Mouse (Mus musculus) testis, adult 2 months (tissue): ENCODE measurements around the gene Icosl. TPM values are rescaled to one million over a fixed set of nuclear protein-coding genes. Genes with fewer than 3 reads are reported as not detected.

Experiments
- H3K27ac ChIP-seq: fragments of 200-500 bp; 2 replicates; pipeline ENCODE4 v1.5.1; 2012; ENCODE audit warnings: low read depth, low read length; ENCODE audit not compliant: control insufficient read depth, insufficient read depth
- H3K27me3 ChIP-seq: fragments of 200-500 bp; 2 replicates; pipeline ENCODE4 v1.6.1; 2012; ENCODE audit warnings: mild to moderate bottlenecking, low read length, moderate library complexity; ENCODE audit not compliant: control insufficient read depth, insufficient read depth
- H3K36me3 ChIP-seq: fragments of 200-500 bp; 2 replicates; pipeline ENCODE4 v1.6.1; 2012; ENCODE audit warnings: mild to moderate bottlenecking, low read length; ENCODE audit not compliant: control insufficient read depth, insufficient read depth
- H3K4me1 ChIP-seq: fragments of 200-500 bp; 2 replicates; pipeline ENCODE4 v1.6.1; 2012; ENCODE audit warnings: low read length; ENCODE audit not compliant: control insufficient read depth, insufficient read depth
- H3K4me3 ChIP-seq: fragments of 200-500 bp; 2 replicates; pipeline ENCODE4 v1.5.1; 2012; ENCODE audit warnings: low read depth, mild to moderate bottlenecking, low read length, moderate library complexity, mixed read lengths; ENCODE audit not compliant: control insufficient read depth
- CTCF ChIP-seq: fragments of 200-500 bp; IDR thresholded peaks from 2 replicates; pipeline ENCODE4 v1.5.1; 2012; ENCODE audit warnings: low read depth, mild to moderate bottlenecking, inconsistent platforms, low read length, moderate library complexity; ENCODE audit not compliant: control insufficient read depth, insufficient read depth, insufficient replicate concordance
- POLR2A ChIP-seq: fragments of 200-500 bp; IDR thresholded peaks from 2 replicates; pipeline ENCODE4 v1.6.1; 2012; ENCODE audit warnings: low read depth, mild to moderate bottlenecking, inconsistent platforms, low read length, moderate library complexity; ENCODE audit not compliant: control insufficient read depth
- polyA plus RNA-seq: library from polyadenylated mRNA; depleted of rRNA; stranded (reverse); fragments of >200 nt; gene quantifications from 2 replicates; pipeline ENCODE4 v1.2.3, GENCODE M21; 2012

Gene Icosl
- polyA plus RNA-seq, 1 experiment = 3.1 TPM

DNA sequence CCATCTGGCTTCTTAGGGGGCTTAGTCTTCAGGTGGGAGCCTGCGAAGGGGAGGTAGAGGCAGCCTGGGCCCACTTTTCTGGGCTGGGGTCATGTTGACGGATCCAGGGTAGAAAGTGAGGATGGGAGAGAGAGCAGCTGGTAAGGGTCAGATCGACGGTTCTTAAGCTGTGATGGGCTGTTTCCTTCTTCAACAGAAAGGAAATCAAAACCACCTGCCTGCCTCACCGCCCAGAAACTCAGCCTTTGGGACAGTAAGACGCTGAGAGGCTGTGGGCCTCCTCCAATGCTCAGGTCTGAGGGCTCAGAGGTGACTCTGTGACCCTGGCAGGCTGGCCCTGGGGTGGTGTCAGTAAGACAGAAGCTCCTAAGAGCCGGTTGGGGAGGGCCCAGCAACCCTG, 27.0 kb upstream of the Icosl start:
- H3K27me3 ChIP-seq = no peaks in the 10 kb centered on the region
- no peak overlapping the region for H3K27ac ChIP-seq
- H3K4me1 ChIP-seq = peaks cover 13% of the 10 kb centered on the region
- H3K36me3 ChIP-seq = no peaks in the 10 kb centered on the region
- TF ChIP-seq POLR2A (no peak), CTCF (no peak)
- H3K4me3 ChIP-seq = no peak overlapping the region

DNA sequence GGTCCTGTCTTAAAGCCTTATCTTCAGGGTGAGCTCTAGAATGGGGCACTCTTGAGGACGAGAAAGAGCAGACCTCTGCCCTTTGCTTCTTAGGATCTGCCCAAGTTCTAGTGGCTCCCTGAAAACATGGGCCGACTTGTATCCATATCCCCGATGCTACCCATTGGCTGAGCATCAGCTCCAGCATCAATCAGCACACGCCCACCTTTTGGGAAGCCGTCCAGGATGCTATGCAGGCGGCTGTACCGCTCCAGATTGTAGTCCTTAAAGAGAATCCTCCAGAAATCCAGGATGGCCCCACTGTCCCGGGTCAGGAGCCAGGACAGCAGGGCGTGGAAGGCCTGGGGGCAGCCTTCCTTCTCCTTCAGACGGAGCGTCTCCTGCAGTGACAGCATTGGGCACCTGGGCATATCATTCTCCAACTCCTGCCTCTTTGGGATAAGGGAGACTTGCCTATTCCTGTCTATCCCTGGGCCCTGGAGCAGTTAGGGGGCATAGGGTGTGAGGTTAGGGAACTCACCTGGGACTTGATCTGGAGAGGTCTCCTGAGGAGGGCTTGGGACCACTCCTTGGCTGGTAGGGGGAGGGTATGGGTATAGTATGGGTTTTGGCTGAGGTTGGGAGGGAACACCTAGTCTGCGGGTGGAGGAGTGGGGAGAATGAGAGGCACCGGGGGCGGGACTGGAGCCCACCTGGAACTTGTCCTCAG, 26.3 kb upstream of the Icosl start:
- Histone ChIP-seq H3K4me3 (peak overlapping the region; percentile 45), H3K4me1 (peaks cover 13% of the 10 kb centered on the region), H3K27ac (no peak overlapping the region), H3K36me3 (no peaks in the 10 kb centered on the region), H3K27me3 (no peaks in the 10 kb centered on the region)
- TF ChIP-seq CTCF = no peak
- TF ChIP-seq POLR2A = no peak

DNA sequence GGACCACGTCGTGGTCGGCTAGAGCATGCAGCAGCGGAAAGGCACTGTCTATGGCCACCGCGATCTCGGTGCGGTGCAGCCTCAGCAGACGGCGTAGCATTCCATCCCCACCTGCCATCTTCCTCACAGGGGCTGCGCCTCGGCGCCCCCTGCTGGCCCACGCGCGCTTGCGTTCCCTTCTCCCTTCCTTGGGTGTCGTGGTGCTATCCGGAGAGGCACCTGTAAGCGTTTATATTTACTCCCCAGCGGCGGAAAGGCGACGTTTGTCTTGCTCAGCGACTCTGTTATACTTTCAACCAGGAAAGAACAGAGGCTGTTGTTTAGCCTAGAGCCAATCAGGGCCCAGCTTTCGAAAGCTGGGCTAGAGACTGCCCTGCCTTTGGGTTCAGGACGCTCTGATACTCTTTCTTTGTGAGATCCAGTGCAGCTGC, 25.7 kb upstream of the Icosl start, which contains the start of gene Aire:
Aire (minus strand) TSS at position 205 of the 431 bp plus-strand sequence.
- no peaks in the 10 kb centered on the region for H3K27me3 ChIP-seq
- H3K4me1 ChIP-seq = peaks cover 13% of the 10 kb centered on the region
- peak; percentile 89; the same call in 1 of the 2 replicates for TF ChIP-seq CTCF
- TF ChIP-seq POLR2A = no peak
- H3K27ac ChIP-seq = no peak within 1 kb of the TSS
- peak within 1 kb of the TSS; percentile 45 for H3K4me3 ChIP-seq
- no peaks in the 10 kb centered on the region for H3K36me3 ChIP-seq

DNA sequence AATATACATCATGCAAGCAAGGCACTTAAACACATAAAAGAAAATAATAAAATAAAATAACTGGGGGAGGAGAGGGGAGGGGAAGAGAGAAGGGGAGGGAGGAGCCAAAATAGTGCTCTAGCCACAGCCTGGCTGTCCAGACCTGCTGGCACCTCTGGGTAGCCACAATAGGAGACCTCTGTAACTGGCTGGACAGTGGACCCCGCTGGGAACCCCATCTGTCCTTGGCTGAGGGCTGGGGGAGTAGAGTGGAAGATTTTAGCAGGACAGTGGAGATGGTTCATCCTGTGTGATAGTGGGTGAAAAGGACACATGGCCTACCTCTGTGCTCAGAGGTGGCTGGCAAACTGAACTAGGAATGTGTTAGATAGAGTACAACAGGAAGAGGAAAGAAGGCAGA, 24.6 kb upstream of the Icosl start:
- H3K36me3 ChIP-seq = no peaks in the 10 kb centered on the region

DNA sequence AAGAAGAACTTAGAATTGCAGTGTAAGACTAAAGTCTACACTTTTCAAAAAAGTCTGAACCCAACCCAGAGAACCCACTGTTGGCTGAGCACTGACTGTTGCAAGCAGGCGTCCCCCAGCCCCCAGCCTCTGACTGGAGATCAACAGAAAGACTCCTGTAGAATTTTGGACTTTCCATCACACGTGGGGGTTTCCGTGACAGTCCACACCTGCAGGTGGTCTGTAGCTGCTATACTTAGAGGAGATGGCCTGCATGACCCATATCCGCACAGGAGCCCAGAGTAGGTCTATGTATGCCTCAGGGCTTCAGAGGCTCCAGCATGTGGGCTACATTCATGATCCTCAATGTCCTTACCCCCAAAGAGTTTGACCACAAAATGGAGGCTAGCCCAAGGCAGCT, 22.7 kb upstream of the Icosl start:
- no peak for TF ChIP-seq CTCF
- TF ChIP-seq POLR2A = no peak
- Histone ChIP-seq H3K27me3 (no peaks in the 10 kb centered on the region), H3K4me1 (peaks cover 21% of the 10 kb centered on the region), H3K36me3 (no peaks in the 10 kb centered on the region), H3K4me3 (no peak overlapping the region), H3K27ac (no peak overlapping the region)

More for the DNA sequence above, 24.6 kb upstream of the Icosl start:
- TF ChIP-seq POLR2A (no peak), CTCF (no peak)
- H3K4me3 ChIP-seq = no peak overlapping the region
- H3K4me1 ChIP-seq = peaks cover 18% of the 10 kb centered on the region
- no peaks in the 10 kb centered on the region for H3K27me3 ChIP-seq
- no peak overlapping the region for H3K27ac ChIP-seq

DNA sequence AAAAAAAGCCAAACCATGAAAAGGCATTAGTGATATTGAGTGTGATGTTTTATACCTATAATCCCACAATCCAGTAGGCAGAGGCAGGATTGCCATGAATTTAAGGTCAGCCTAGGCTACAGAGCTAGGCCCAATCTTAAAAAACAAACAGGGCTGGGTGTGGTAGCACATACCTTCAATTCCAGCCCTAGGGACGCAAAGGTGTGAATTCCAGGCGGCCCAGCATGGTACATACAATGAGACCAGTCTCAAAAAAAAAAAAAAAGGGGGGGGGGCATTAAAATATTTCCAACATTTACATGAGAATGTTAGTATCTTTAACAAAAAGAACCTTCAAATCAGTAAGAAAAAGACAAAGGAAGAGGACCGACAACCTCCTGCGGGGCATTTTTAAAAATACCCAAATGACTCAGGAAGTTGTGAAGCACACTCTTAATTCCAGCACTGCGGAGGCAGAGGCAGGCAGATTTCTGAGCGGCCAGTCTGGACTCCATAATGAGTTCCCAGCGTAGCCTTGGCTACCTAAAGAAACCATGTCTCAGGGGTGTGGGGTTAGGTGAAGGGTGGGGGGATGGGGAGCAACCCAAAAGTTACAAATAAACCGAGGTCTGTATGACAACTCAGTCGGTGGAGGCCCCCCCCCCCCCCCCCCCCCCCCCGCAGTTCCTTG, 20.9 kb upstream of the Icosl start:
- H3K4me3 ChIP-seq = no peak overlapping the region
- TF ChIP-seq POLR2A (no peak), CTCF (no peak)
- no peak overlapping the region for H3K27ac ChIP-seq
- no peaks in the 10 kb centered on the region for H3K36me3 ChIP-seq
- no peaks in the 10 kb centered on the region for H3K27me3 ChIP-seq
- H3K4me1 ChIP-seq = peaks cover 15% of the 10 kb centered on the region

DNA sequence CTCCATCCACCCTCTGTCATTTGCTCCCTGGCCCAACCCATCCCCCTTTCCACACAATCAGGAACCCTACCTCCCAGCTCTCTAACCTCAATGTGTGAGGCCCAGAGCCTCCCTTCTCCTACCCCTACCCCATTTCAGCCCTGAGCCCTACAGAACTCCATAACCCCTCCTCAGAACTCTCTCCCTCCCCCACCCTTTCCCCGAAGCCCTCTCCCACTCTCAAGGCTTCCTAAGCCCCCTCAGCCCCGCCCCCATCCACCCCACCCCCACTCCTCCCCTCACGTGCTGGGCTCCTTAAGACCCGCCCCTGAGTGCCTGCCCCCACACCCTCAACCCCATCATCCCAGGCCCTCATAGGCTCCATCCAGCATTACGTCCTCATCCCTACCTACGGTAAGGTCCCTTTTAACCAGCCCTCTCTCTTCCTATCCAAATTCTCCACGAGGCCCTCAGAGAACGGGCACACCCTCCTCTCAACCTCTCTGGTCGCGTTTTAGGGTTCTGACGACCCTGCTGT, 19.5 kb upstream of the Icosl start:
- no peak overlapping the region for H3K4me3 ChIP-seq
- peaks cover 9% of the 10 kb centered on the region for H3K4me1 ChIP-seq
- no peak overlapping the region for H3K27ac ChIP-seq
- no peaks in the 10 kb centered on the region for H3K27me3 ChIP-seq
- TF ChIP-seq POLR2A = no peak
- TF ChIP-seq CTCF = no peak
- H3K36me3 ChIP-seq = no peaks in the 10 kb centered on the region
